8 mouse cellular contexts compared by ENCODE assay signal in the genomic region with DNA sequence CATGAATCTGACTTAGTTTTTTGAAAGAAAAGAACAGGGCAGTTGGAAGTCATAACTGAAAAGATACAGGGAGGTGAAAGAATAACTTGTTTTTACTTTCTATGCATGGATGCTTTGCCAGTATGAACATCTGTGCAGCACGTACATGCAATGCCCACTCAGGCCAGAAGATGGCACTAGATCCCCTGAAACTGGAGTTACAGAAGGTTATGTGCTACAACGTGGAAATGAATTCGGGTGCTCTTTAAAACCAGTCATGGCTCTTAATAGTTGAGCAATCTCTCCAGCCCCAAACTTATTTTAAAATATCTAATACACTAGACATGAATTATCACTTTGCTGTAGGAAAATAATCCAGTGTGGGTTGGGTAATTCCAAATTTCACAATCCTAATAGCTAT.
DNase-seq lines count a peak whose midpoint lies in the region; ATAC-seq lines count a peak whose summit lies in the region.

No protein-coding gene starts in this region.

- H3K4me1 ChIP-seq in intestine, embryonic 16.5 days (ENCODE audit: control insufficient read depth, insufficient read depth, low read length): no peaks in the 10 kb centered on the region
- no peaks in the 10 kb centered on the region for H3K4me1 ChIP-seq in midbrain, embryonic 15.5 days

- H3K9ac ChIP-seq in intestine, embryonic 16.5 days (ENCODE audit: low read depth, low read length): no peak overlapping the region
- no peak overlapping the region for H3K9ac ChIP-seq in midbrain, embryonic 15.5 days

- H3K4me2 ChIP-seq in intestine, embryonic 16.5 days (ENCODE audit: low read depth, low read length): no peak overlapping the region
- H3K4me2 ChIP-seq in midbrain, embryonic 15.5 days: no peak overlapping the region

- H3K4me3 ChIP-seq in intestine, embryonic 16.5 days (ENCODE audit: low read length): no peak overlapping the region
- H3K4me3 ChIP-seq in midbrain, embryonic 15.5 days: no peak overlapping the region

- ATAC-seq in CD4-positive, CD25-positive, alpha-beta regulatory T cell, adult 4 months: no peak
- ATAC-seq in intestine, embryonic 16.5 days: peak; percentile 63; the same call in 1 of the 2 replicates
- 0 out of 2 replicates have a peak, but pooled peaks have one; percentile 54 for ATAC-seq in midbrain, embryonic 15.5 days (replicated peaks)

- WGBS in intestine, embryonic 16.5 days: 8% methylated on average over 3 of the region's 3 CpGs
- 9% methylated on average over 3 of the region's 3 CpGs for WGBS in midbrain, embryonic 15.5 days

- H3K27ac ChIP-seq in intestine, embryonic 16.5 days (ENCODE audit: low read length): no peak overlapping the region
- H3K27ac ChIP-seq in midbrain, embryonic 15.5 days: no peak overlapping the region

- no peaks in the 10 kb centered on the region for H3K36me3 ChIP-seq in intestine, embryonic 16.5 days (ENCODE audit: control insufficient read depth, insufficient read depth, low read length)
- no peaks in the 10 kb centered on the region for H3K36me3 ChIP-seq in midbrain, embryonic 15.5 days (replicated peaks)
- H3K36me3 ChIP-seq in splenic B cell, adult 2 months (ENCODE audit: control insufficient read depth, insufficient read depth, low read length, poor library complexity, severe bottlenecking): no peaks in the 10 kb centered on the region

- no peaks in the 10 kb centered on the region for H3K27me3 ChIP-seq in intestine, embryonic 16.5 days (replicated peaks; ENCODE audit: control insufficient read depth, insufficient read depth, low read length)
- no peaks in the 10 kb centered on the region for H3K27me3 ChIP-seq in midbrain, embryonic 15.5 days (replicated peaks)
- H3K27me3 ChIP-seq in splenic B cell, adult 2 months (ENCODE audit: control insufficient read depth, insufficient read depth, low read length, poor library complexity, severe bottlenecking): no peaks in the 10 kb centered on the region

- H3K9me3 ChIP-seq in intestine, embryonic 16.5 days (ENCODE audit: control insufficient read depth, low read length): no peaks in the 10 kb centered on the region
- no peaks in the 10 kb centered on the region for H3K9me3 ChIP-seq in midbrain, embryonic 15.5 days

- DNase-seq in CD4-positive, CD25-positive, alpha-beta regulatory T cell, adult 2 months (ENCODE audit: low read depth, low spot score): peak; percentile 51
- peak; percentile 93 for DNase-seq in cerebellum, adult 9-10 months
- peak; percentile 62 to 82 for DNase-seq in frontal cortex, postnatal 10 days (ENCODE audit: low spot score in 2 of 2)
- DNase-seq in left cerebral cortex, adult 9 months (ENCODE audit: low spot score in 2 of 2): peak; percentile 31 to 95
- peak; percentile 71 for DNase-seq in splenic B cell, adult 2 months (ENCODE audit: low read depth, low spot score)
